Mouse (Mus musculus): ENCODE measurements around the gene Ddx59. TPM values are rescaled to one million over a fixed set of nuclear protein-coding genes. Genes with fewer than 3 reads are reported as not detected.

Gene Ddx59
- polyA plus RNA-seq (2017; shearing (Covaris generic)) = 10 to 100 TPM in 1 of 2 experiments, 1 to 10 TPM in 1; 7.6 to 11.2 TPM

- ATAC-seq = peak; percentile 94
Measured at GRCm38 (mm10) chr1:136414798-136415755, at the start of gene Ddx59. Gene Ddx59 (plus strand): TSS chr1:136415271.

- no peak for ATAC-seq
Measured at GRCm38 (mm10) chr1:136365986-136366385, 49.1 kb upstream of the Ddx59 start.

- no peak for ATAC-seq
Measured at GRCm38 (mm10) chr1:136379261-136379660, 35.8 kb upstream of the Ddx59 start.

- no peak for ATAC-seq
Measured at GRCm38 (mm10) chr1:136380161-136380560, 34.9 kb upstream of the Ddx59 start.

GRCm38 (mm10) chr1:136380606-136381005 lies 34.5 kb upstream of the Ddx59 start:
- no peak for ATAC-seq

GRCm38 (mm10) chr1:136381169-136381568 lies 33.9 kb upstream of the Ddx59 start:
- ATAC-seq = no peak

- ATAC-seq = no peak
Measured at GRCm38 (mm10) chr1:136381583-136381982, 33.5 kb upstream of the Ddx59 start.

- ATAC-seq = no peak
Measured at GRCm38 (mm10) chr1:136386914-136387313, 28.2 kb upstream of the Ddx59 start.

- ATAC-seq = peak; percentile 49
Measured at GRCm38 (mm10) chr1:136394506-136394905, 20.6 kb upstream of the Ddx59 start.

GRCm38 (mm10) chr1:136395073-136395472 lies 20.0 kb upstream of the Ddx59 start:
- no peak for ATAC-seq

- ATAC-seq = no peak
Measured at GRCm38 (mm10) chr1:136401281-136401680, 13.8 kb upstream of the Ddx59 start.

GRCm38 (mm10) chr1:136409631-136410030 lies 5.4 kb upstream of the Ddx59 start:
- ATAC-seq = no peak

GRCm38 (mm10) chr1:136415756-136416126 lies 670 bp downstream of the Ddx59 start:
- ATAC-seq = no peak

- no peak for ATAC-seq
Measured at GRCm38 (mm10) chr1:136418393-136418792, 3.3 kb downstream of the Ddx59 start.

GRCm38 (mm10) chr1:136427166-136427969 lies 12.3 kb downstream of the Ddx59 start:
- ATAC-seq = no peak

- ATAC-seq = no peak
Measured at GRCm38 (mm10) chr1:136428981-136429380, 13.9 kb downstream of the Ddx59 start.

- ATAC-seq = no peak
Measured at GRCm38 (mm10) chr1:136430126-136430818, 15.2 kb downstream of the Ddx59 start.

- ATAC-seq = no peak
Measured at GRCm38 (mm10) chr1:136440741-136441140, 25.7 kb downstream of the Ddx59 start.

- no peak for ATAC-seq
Measured at GRCm38 (mm10) chr1:136442809-136443208, 27.7 kb downstream of the Ddx59 start.

- ATAC-seq = no peak
Measured at GRCm38 (mm10) chr1:136444555-136445255, 29.6 kb downstream of the Ddx59 start.

GRCm38 (mm10) chr1:136446933-136447332 lies 31.9 kb downstream of the Ddx59 start:
- no peak for ATAC-seq

GRCm38 (mm10) chr1:136447338-136447737 lies 32.3 kb downstream of the Ddx59 start:
- no peak for ATAC-seq
